Mouse (Mus musculus) CD4-positive, CD25-positive, alpha-beta regulatory T cell, adult 4 months (primary cell): ENCODE measurements at regions not wholly inside any gene's neighbourhood (a gene's known extent, or its start where the extent isn't known, plus 50 kb on each side); places are given as distances from the start of the nearest gene placed in this dataset.

ENCODE experiments used
- ATAC-seq: one replicate; pipeline ENCODE4 v1.8.0; 2017

DNA sequence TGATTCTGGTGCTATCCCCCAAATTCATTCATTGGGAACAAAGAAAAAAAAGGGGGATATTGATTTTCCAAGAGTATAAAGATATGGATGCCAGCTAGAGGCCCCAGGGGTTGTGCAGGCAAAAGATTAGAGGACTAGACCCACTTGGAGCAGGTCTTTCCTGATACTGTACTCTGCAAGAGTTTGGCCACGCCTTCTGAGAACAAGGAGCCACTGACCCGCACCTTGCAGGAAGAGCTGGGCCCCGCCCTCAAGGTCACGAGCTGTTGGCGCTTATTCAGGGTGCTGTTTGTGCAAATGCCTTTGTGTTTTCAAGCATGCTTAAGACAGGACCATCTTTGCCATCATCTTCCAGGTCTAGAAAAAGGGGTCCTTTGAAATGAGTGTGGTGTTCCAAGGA is 54.5 kb upstream of the Slc7a1 start:
- no peak for ATAC-seq

DNA sequence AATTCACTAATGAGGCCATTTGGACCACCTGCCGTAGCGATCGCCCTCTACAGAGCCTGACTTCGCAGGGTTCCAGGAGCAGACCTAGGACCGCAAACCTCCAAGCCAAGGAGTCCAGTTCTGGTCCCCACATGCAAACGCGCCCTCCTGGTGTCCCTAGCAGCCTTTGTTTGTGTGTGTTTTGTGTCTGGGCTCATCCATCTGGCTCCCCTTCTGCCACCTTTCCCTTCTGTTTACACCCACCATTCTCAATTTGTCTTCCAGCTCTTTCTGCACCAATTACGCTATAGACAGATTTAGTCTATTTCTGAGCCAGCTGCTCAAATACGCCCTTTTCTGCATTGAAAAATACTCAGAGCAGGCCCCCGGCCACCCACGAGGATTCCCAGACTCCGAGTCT is 54.1 kb upstream of the Slc7a1 start:
- no peak for ATAC-seq

DNA sequence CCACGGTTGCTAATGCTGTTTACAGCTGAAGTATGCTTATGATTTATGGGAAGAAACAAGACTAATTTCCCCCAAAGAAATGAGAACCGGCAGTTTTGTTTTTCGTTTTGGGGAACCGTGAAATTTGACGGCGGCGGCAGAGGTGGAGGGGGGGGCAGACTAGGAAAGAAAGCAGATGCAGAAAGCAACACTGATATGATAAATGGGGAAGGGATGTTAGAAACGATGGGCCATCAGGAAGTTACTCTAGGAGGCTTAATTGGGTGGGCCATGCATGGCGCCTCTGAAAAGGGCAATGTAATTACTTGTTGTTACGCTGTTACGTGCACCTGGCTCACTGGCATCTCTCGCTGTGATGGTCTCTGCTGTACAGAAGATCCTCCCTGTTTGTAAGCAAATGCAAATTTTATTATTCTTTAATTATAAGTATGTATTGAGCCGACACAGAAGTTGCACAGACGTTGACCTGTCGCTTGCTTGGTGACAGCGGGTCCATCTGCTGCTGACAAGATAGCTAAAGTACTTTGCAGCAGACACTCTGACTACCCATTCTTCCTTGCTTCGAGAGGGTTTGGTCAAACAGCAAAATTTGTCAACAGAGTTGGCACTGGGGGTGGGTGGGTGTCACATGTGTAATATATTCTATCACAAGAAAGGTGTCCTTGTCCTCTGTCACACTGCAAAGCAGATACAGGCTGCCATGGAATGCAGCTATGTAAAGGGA is 53.4 kb upstream of the Slc7a1 start:
- ATAC-seq: no peak

DNA sequence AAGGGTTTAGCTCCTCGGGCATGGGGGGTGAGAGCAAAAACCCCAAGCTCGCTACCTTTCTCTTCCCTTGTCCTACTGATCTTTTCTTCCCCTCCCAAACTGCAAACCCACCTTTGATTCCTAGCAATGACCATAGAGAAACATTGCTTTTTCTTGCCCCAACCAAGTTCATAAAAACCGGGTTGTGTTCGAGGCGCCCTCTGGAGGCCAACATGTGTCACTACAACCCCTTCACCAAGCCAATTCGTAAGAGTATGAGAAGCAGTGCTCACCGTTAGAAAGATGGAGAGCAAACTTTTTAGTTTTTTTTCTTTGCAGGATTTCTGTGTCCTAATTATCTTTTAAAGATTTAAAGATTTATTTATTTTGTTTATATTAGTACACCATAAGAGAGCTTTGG is 52.1 kb upstream of the Slc7a1 start:
- peak; percentile 67 for ATAC-seq

DNA sequence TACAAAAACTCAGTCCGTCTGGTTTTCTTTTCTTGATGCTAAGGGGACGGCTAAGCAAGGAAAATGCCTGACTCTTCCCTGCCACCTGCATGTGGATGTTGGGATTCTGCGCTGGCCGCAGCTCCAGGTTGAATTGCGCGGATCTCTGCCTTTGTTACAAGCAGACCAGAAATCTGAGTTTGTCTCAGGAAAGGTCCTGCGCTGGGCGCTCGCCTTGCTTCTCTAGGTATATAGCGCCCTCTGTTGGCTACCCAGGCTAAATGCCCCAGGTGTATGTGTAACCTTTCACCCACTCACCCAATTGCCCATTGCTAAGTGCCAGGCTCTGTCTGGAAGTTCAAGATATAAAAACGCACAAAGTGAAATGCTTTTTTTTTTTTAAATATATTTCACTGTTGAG is 51.2 kb upstream of the Slc7a1 start:
- ATAC-seq: peak; percentile 87
